Mouse (Mus musculus) myocyte (in vitro differentiated cells): ENCODE data around the gene Ripor2. TPM values are rescaled to one million over a fixed set of nuclear protein-coding genes. Genes with fewer than 3 reads are reported as not detected.
"Not testable (repeated sequence)": the region's sequence is repeated elsewhere in the genome, so short reads cannot be mapped to it uniquely, and the experiment has no call there.

Source experiments
- H3K27me3 ChIP-seq: one replicate; pipeline ENCODE4 v1.6.1; 2011; ENCODE audit not compliant: control insufficient read depth, insufficient read depth, insufficient read length
- H3K36me3 ChIP-seq: one replicate; pipeline ENCODE4 v1.6.1; 2011; ENCODE audit not compliant: control insufficient read depth, insufficient read depth
- H3K4me2 ChIP-seq: one replicate; pipeline ENCODE4 v1.6.1; 2011; ENCODE audit warnings: low read depth, control low read depth
- H3K4me3 ChIP-seq: one replicate; pipeline ENCODE4 v1.5.1; 2011; ENCODE audit warnings: mild to moderate bottlenecking, control low read depth, moderate library complexity
- H3K79me2 ChIP-seq: one replicate; pipeline ENCODE4 v1.6.1; 2011; ENCODE audit not compliant: control insufficient read depth, insufficient read depth
- H3ac ChIP-seq: one replicate; pipeline ENCODE4 v1.6.1; 2011; ENCODE audit not compliant: control insufficient read depth, insufficient read length
- CEBPB ChIP-seq: IDR thresholded peaks from 2 replicates; pipeline ENCODE4 v1.6.1; 2011; ENCODE audit warnings: mild to moderate bottlenecking, moderate library complexity; ENCODE audit not compliant: poor library complexity, insufficient read depth, severe bottlenecking
- E2F4 ChIP-seq: IDR thresholded peaks from one replicate; pipeline ENCODE4 v1.6.1; 2011; ENCODE audit warnings: mild to moderate bottlenecking, control low read depth, moderate library complexity; ENCODE audit not compliant: insufficient read depth
- MAX ChIP-seq: IDR thresholded peaks from one replicate; pipeline ENCODE4 v1.6.1; 2011; ENCODE audit warnings: low read depth, mild to moderate bottlenecking, control low read depth
- MYOD1 ChIP-seq, 3 experiments: IDR thresholded peaks; one replicate each; pipeline ENCODE4 v1.6.1; 2011; ENCODE audit warnings: control low read depth in 2 of 3, low read depth in 2 of 3, mild to moderate bottlenecking in 2 of 3, moderate library complexity in 1 of 3; ENCODE audit not compliant: insufficient read length in 2 of 3, control insufficient read depth in 1 of 3
- MYOG ChIP-seq, 3 experiments: IDR thresholded peaks; one replicate each; pipeline ENCODE4 v1.6.1; 2011; ENCODE audit warnings: control low read depth in 2 of 3, low read depth in 2 of 3, mild to moderate bottlenecking in 2 of 3; ENCODE audit not compliant: insufficient read length in 2 of 3, control insufficient read depth in 1 of 3, insufficient read depth in 1 of 3
- POLR2A ChIP-seq: IDR thresholded peaks from one replicate; pipeline ENCODE4 v1.6.1; 2011; ENCODE audit warnings: low read depth, mild to moderate bottlenecking, control low read depth, moderate library complexity; ENCODE audit not compliant: insufficient read length
- POLR2AphosphoS2 ChIP-seq: IDR thresholded peaks from one replicate; pipeline ENCODE4 v1.6.1; 2011; ENCODE audit warnings: low read depth, control low read depth; ENCODE audit not compliant: insufficient read length
- REST ChIP-seq: IDR thresholded peaks from one replicate; pipeline ENCODE4 v1.6.1; 2011; ENCODE audit warnings: mild to moderate bottlenecking, control low read depth, moderate library complexity; ENCODE audit not compliant: insufficient read depth, insufficient read length
- SRF ChIP-seq: IDR thresholded peaks from one replicate; pipeline ENCODE4 v1.6.1; 2011; ENCODE audit warnings: low read depth; ENCODE audit not compliant: control insufficient read depth, insufficient read length
- TCF12 ChIP-seq: IDR thresholded peaks from one replicate; pipeline ENCODE4 v1.6.1; 2011; ENCODE audit warnings: mild to moderate bottlenecking, control low read depth; ENCODE audit not compliant: poor library complexity, insufficient read depth, severe bottlenecking
- TCF3 ChIP-seq: IDR thresholded peaks from one replicate; pipeline ENCODE4 v1.6.1; 2011; ENCODE audit warnings: low read depth, control low read depth; ENCODE audit not compliant: insufficient read length
- USF1 ChIP-seq: IDR thresholded peaks from one replicate; pipeline ENCODE4 v1.6.1; 2011; ENCODE audit warnings: low read depth, mild to moderate bottlenecking, control low read depth, moderate library complexity
- polyA plus RNA-seq: library from polyadenylated mRNA; unstranded; fragments of >200 nt; fragmentation: generic; extraction: Trizol; gene quantifications from one replicate; pipeline ENCODE4 v1.2.1, GENCODE M21; 2012; ENCODE audit warnings: missing spikeins

Ripor2 gene
- polyA plus RNA-seq, 1 experiment: 1.3 TPM

DNA sequence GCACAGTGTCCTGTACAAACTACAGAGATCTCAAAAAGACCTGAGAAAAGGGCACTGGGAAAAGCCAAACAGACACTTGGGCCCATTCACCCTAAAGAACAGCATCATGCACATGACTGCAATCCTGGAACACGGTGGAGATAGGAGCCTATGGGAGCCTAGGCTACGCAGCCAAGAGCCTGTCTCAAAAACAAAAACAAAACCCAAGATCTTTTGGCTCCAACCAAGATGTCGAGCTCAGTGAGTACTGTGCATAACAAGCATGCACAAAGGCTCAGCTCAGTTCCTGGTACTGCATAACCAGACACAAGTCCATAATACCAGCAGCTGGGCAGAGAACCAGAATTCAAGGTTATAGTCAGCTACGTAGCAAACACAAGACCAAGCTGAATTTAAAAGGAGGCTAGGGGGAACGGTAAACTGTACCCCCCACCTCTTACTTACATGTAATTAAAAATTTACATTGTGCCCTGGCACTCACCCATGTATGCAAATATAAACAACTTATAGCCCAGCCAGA, 178.4 kb downstream of the Ripor2 start:
- Histone ChIP-seq H3K36me3 (peaks cover 1% of the 10 kb centered on the region), H3K4me3 (peak overlapping the region; percentile 78)

DNA sequence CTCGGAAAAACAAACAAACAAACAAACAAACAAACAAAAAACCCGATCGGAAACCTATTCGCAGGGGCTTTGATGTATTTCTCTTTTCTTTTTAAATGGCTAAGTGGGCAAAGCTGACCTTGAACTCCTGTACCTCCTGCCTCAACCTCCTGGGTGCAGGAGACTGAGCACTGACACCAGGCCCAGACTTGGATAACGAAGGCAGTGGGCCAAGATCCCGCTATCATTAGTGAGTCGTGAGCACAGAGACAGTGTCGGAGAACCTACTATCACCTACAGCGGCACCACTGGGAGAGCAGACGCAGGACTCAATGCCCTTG, 179.1 kb downstream of the Ripor2 start:
- Histone ChIP-seq H3K79me2 (peaks cover 20% of the 10 kb centered on the region), H3K4me3 (peak overlapping the region; percentile 78), H3K36me3 (no peaks in the 10 kb centered on the region), H3K4me2 (peak overlapping the region; percentile 84), H3ac (peak overlapping the region; percentile 32), H3K27me3 (no peaks in the 10 kb centered on the region)
- TF ChIP-seq MYOD1 (IDR thresholded peaks at IDR 0.05; ENCODE audit: control insufficient read depth in 1 of 3, insufficient read length in 2 of 3, low read depth in 2 of 3): no peak
- TF ChIP-seq TCF12: no peak
- TF ChIP-seq TCF3: no peak
- TF ChIP-seq USF1: no peak
- TF ChIP-seq POLR2A: no peak
- no peak for TF ChIP-seq MAX
- TF ChIP-seq REST: no peak
- no peak for TF ChIP-seq MYOG (IDR thresholded peaks at IDR 0.05; ENCODE audit: control insufficient read depth in 1 of 3, insufficient read depth in 1 of 3, insufficient read length in 2 of 3, low read depth in 2 of 3)
- TF ChIP-seq SRF: no peak
- TF ChIP-seq POLR2AphosphoS2: no peak
- TF ChIP-seq E2F4: no peak
- TF ChIP-seq CEBPB: no peak

More for the DNA sequence above, 178.4 kb downstream of the Ripor2 start:
- TF ChIP-seq CEBPB: no peak
- no peak overlapping the region for H3ac ChIP-seq
- H3K79me2 ChIP-seq: peaks cover 20% of the 10 kb centered on the region
- H3K27me3 ChIP-seq: no peaks in the 10 kb centered on the region
- peak overlapping the region; percentile 84 for H3K4me2 ChIP-seq

DNA sequence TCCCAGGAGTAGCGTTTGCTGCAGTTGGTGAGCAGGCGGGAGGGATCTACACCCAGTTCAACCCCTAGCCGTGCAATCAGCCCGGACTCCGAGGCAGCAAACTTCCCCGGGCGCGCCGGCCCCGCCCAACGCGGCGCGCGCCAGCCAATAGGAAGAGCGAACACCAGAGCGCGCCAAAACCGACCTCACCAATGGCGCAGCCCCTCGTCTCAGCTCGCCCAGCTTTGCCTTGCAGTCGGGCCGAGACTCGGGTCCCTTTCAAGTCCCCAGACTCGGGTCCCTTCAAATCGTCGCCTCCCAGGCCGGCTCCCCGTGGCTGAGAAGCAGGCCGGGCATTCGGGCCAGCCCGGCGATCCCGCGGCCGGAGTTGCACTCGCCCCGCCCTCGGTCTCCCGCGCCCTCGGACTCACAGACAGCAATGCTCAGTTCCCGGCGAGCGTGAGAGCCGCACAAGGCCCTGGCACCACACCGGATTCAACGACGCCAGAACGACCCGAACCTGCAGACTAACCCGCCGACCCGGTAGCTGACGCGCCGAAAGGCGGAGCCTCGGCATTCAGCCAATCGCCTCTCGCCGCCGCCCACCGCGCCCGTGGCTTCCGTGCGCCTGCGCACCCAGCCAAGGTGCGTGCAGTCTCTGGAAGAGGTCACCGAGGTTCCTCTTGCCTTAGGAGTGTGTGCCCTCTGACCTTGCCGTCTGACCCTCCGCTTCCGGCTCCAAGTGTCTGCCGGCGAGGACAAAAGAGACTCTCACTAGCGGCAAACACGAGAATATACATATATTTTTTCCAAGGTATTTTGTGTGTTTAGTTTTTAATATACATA, 179.6 kb downstream of the Ripor2 start, which contains the start of gene Gmnn:
Gene Gmnn (minus strand): TSS at position 521 of the 825 bp plus-strand sequence.
- H3K4me2 ChIP-seq: peak within 1 kb of the TSS; percentile 84
- no peaks in the 10 kb centered on the region for H3K36me3 ChIP-seq
- no peaks in the 10 kb centered on the region for H3K27me3 ChIP-seq
- peak in 1 of 3 experiments; percentile 20 for TF ChIP-seq MYOD1 (IDR thresholded peaks at IDR 0.05; ENCODE audit: control insufficient read depth in 1 of 3, insufficient read length in 2 of 3, low read depth in 2 of 3)
- no peak for TF ChIP-seq MYOG (IDR thresholded peaks at IDR 0.05; ENCODE audit: control insufficient read depth in 1 of 3, insufficient read depth in 1 of 3, insufficient read length in 2 of 3, low read depth in 2 of 3)
- TF ChIP-seq MAX: no peak
- TF ChIP-seq REST: no peak
- TF ChIP-seq USF1: no peak
- no peak for TF ChIP-seq CEBPB
- TF ChIP-seq E2F4: peak; percentile 92
- peak; percentile 79 for TF ChIP-seq POLR2A
- no peak for TF ChIP-seq TCF12
- TF ChIP-seq POLR2AphosphoS2: peak; percentile 86
- no peak for TF ChIP-seq TCF3
- peak within 1 kb of the TSS; percentile 78 for H3K4me3 ChIP-seq
- peaks cover 20% of the 10 kb centered on the region for H3K79me2 ChIP-seq
- peak within 1 kb of the TSS; percentile 32 for H3ac ChIP-seq

DNA sequence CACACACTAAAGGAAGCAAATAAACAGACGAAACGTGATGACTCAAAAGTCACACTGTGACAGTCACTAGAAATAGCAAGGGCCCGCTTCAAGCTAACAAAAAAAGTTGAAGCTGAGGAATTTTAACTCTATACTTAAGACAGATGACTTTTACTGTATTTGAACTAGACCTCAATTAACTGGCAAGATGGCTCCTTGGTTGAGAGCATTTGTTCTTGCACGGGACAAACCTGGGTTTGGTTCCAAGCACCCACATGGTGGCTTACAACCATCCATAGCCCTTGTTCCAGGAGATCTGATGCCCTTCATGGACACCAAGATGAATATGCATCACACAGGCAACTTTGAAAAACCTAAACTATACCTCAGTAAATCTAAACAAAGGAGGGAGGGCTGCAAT, 180.3 kb downstream of the Ripor2 start:
- Histone ChIP-seq H3ac (peak overlapping the region; percentile 32), H3K27me3 (no peaks in the 10 kb centered on the region), H3K4me2 (peak overlapping the region; percentile 84), H3K4me3 (peak overlapping the region; percentile 78), H3K36me3 (no peaks in the 10 kb centered on the region), H3K79me2 (peaks cover 20% of the 10 kb centered on the region)
- TF ChIP-seq REST (no peak), POLR2AphosphoS2 (no peak), MAX (no peak), USF1 (no peak), CEBPB (no peak), MYOG (IDR thresholded peaks at IDR 0.05; ENCODE audit: control insufficient read depth in 1 of 3, insufficient read depth in 1 of 3, insufficient read length in 2 of 3, low read depth in 2 of 3) (no peak), E2F4 (no peak), MYOD1 (IDR thresholded peaks at IDR 0.05; ENCODE audit: control insufficient read depth in 1 of 3, insufficient read length in 2 of 3, low read depth in 2 of 3) (no peak), POLR2A (no peak), SRF (no peak), TCF12 (no peak)

DNA sequence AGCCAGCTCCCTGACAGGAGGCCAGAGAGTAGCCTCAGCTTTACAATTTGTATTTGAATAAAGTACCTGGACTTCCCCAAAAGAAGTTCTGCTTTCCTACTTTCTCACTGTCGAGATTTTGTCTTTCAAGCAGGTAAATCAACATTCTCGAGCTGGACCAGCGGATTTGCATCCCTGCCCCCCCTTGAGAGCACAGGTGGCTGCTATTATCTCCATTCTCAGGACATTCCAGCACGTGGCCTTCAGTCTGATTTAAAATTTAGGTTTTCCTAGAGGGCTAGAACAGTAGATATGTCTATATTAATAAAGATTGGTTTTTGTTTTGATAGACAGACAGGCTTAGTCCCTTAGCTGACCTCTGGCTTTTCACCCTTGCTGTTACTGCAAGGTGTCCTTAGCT, 185.8 kb downstream of the Ripor2 start:
- H3K27me3 ChIP-seq, H3K4me2 ChIP-seq, H3K4me3 ChIP-seq, H3ac ChIP-seq, H3K79me2 ChIP-seq, H3K36me3 ChIP-seq: not testable (repeated sequence)

DNA sequence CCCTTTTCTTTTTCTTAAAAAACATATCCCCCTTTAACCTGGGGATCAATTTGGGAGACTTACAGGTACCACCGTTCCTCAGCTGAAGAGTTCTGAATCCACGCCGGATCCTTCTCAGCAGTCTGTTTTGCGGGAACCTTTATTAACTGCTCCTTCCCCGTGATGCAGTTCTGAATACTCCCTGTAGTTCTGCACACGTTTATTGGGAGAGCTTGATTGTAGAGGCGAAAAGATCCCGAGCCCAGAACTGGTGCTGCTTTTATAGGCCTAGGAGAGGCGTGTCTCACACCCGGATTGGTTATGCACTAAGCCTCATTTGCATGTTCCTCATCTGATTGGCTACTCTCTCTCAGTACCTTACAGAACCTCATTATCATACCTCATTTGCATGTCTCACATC, 189.5 kb downstream of the Ripor2 start:
- not testable (repeated sequence) for H3ac ChIP-seq, H3K79me2 ChIP-seq

More for the DNA sequence above, 189.5 kb downstream of the Ripor2 start:
- H3K4me3 ChIP-seq, H3K27me3 ChIP-seq, H3K4me2 ChIP-seq, H3K36me3 ChIP-seq: not testable (repeated sequence)
